Mouse (Mus musculus): ENCODE data around the gene Elane. TPM values are rescaled to one million over a fixed set of nuclear protein-coding genes. Genes with fewer than 3 reads are reported as not detected.

Elane gene
- total RNA-seq, 2 experiments from 2014 or later = not detected

- no peak for DNase-seq (ENCODE audit: low spot score in 2 of 2)
- intact Hi-C loops (cut with DNase I) = no loop called here
These were observed 50.9 kb downstream of the Elane start for GRCm38 (mm10) chr10:79936911-79937441.

Small RNA genes lying within 50 kb of the gene (microRNA-seq; reads per million reads assigned to microRNA genes)
- gene Mir6910 = not detected

Other genes with a start within 250 kb of the Elane start
- gene Shc2, start 248.3 kb upstream of the Elane start, total RNA-seq (2021) = 10 to 100 TPM; 43.7 to 52.3 TPM
- gene Odf3l2, start 240.5 kb upstream of the Elane start, total RNA-seq (2021) = under 1 TPM; 0.25 to 0.63 TPM
- not detected for gene Madcam1, start 221.7 kb upstream of the Elane start, total RNA-seq (2021)
- gene Tpgs1, start 216.9 kb upstream of the Elane start, total RNA-seq (2021) = 10 to 100 TPM; 71.4 to 91.6 TPM
- gene Cdc34, start 204.1 kb upstream of the Elane start, total RNA-seq (2021) = 10 to 100 TPM; 76.2 to 90.0 TPM
- 1 to 10 TPM; 1.8 to 2.0 TPM for gene Gzmm, start 197.2 kb upstream of the Elane start, total RNA-seq (2021)
- gene Bsg, start 181.8 kb upstream of the Elane start, total RNA-seq (2021) = 100 to 1,000 TPM; 593 to 646 TPM
- 100 to 1,000 TPM; 128 to 152 TPM for gene Hcn2, start 169.6 kb upstream of the Elane start, total RNA-seq (2021)
- 10 to 100 TPM; 44.9 to 49.7 TPM for gene Polrmt, start 139.7 kb upstream of the Elane start, total RNA-seq (2021)
- gene Fgf22, start 131.2 kb upstream of the Elane start, total RNA-seq (2021) = 1 to 10 TPM; 4.0 to 4.7 TPM
- gene Rnf126, start 119.3 kb upstream of the Elane start, total RNA-seq (2021) = 100 to 1,000 TPM in 1 of 2 experiments, 10 to 100 TPM in 1; 92.7 to 104 TPM
- gene Fstl3, start 109.0 kb upstream of the Elane start, total RNA-seq (2021) = 1 to 10 TPM; 2.8 to 3.6 TPM
- gene Prss57, start 95.3 kb upstream of the Elane start, total RNA-seq (2021) = under 1 TPM; 0.74 to 0.79 TPM
- 100 to 1,000 TPM; 321 to 357 TPM for gene Palm, start 92.7 kb upstream of the Elane start, total RNA-seq (2021)
- gene Misp, start 65.3 kb upstream of the Elane start, total RNA-seq (2021) = 1 to 10 TPM in 1 of 2 experiments, not detected in 1; 1.7 TPM
- 10 to 100 TPM; 40.2 to 51.9 TPM for gene Ptbp1, start 31.8 kb upstream of the Elane start, total RNA-seq (2021)
- gene Prtn3, start 11.8 kb upstream of the Elane start, total RNA-seq (2021) = 1 to 10 TPM; 2.2 to 2.4 TPM
- 10 to 100 TPM; 50.4 to 57.1 TPM for gene Plppr3, start 11.6 kb upstream of the Elane start, total RNA-seq (2021)
- gene Cfd, start 4.6 kb downstream of the Elane start, total RNA-seq (2021) = not detected
- gene Med16, start 22.7 kb downstream of the Elane start, total RNA-seq (2021) = 10 to 100 TPM; 53.2 to 60.6 TPM
- not detected for gene Gm26602, start 24.6 kb downstream of the Elane start, total RNA-seq (2021)
- 1 to 10 TPM; 6.7 to 8.2 TPM for gene Kiss1r, start 30.7 kb downstream of the Elane start, total RNA-seq (2021)
- 100 to 1,000 TPM; 349 to 368 TPM for gene R3hdm4, start 35.0 kb downstream of the Elane start, total RNA-seq (2021)
- 1 to 10 TPM; 6.3 to 6.5 TPM for gene Arid3a, start 40.8 kb downstream of the Elane start, total RNA-seq (2021)
- gene Wdr18, start 73.9 kb downstream of the Elane start, total RNA-seq (2021) = 10 to 100 TPM; 44.2 to 46.3 TPM
- under 1 TPM in 1 of 2 experiments, not detected in 1; 0.10 TPM for gene Grin3b, start 84.5 kb downstream of the Elane start, total RNA-seq (2021)
- gene Tmem259, start 98.1 kb downstream of the Elane start, total RNA-seq (2021) = 100 to 1,000 TPM; 122 TPM
- gene Cnn2, start 102.3 kb downstream of the Elane start, total RNA-seq (2021) = 1 to 10 TPM; 4.7 to 7.6 TPM
- gene Abca7, start 110.2 kb downstream of the Elane start, total RNA-seq (2021) = 10 to 100 TPM; 10.3 to 13.0 TPM
- 1 to 10 TPM; 3.3 to 5.3 TPM for gene Arhgap45, start 130.4 kb downstream of the Elane start, total RNA-seq (2021)
- 10 to 100 TPM; 69.2 to 83.6 TPM for gene Polr2e, start 153.5 kb downstream of the Elane start, total RNA-seq (2021)
- 100 to 1,000 TPM; 468 to 559 TPM for gene Gpx4, start 160.9 kb downstream of the Elane start, total RNA-seq (2021)
- 10 to 100 TPM; 14.5 to 25.5 TPM for gene Sbno2, start 219.3 kb downstream of the Elane start, total RNA-seq (2021)
- 100 to 1,000 TPM in 1 of 2 experiments, 10 to 100 TPM in 1; 94.4 to 100 TPM for gene Stk11, start 229.6 kb downstream of the Elane start, total RNA-seq (2021)

Data from left cerebral cortex, postnatal 36 days (tissue).